Mouse (Mus musculus) heart, adult 8-10 months (tissue): ENCODE measurements at regions not wholly inside any gene's neighbourhood (a gene's known extent, or its start where the extent isn't known, plus 50 kb on each side); places are given as distances from the start of the nearest gene placed in this dataset.
A peak's percentile ranks its signal among the peaks of the same experiment; 100 is the strongest.

Experiments
- DNase-seq: peaks from one replicate; pipeline ENCODE4 v3.0.0; 2022; ENCODE audit warnings: low spot score

GRCm38 (mm10) chr1:122607309-122607708 lies 1039.5 kb upstream of the Ddx18 start:
- DNase-seq: no peak

GRCm38 (mm10) chr1:122575954-122576353 lies 1008.2 kb upstream of the Ddx18 start:
- DNase-seq: no peak

GRCm38 (mm10) chr1:122551596-122551995 lies 983.8 kb upstream of the Ddx18 start:
- DNase-seq: no peak

- DNase-seq: no peak
These were observed 941.8 kb upstream of the Ddx18 start for GRCm38 (mm10) chr1:122509580-122509979.

GRCm38 (mm10) chr1:122501707-122502106 lies 933.9 kb upstream of the Ddx18 start:
- DNase-seq: no peak

- DNase-seq: no peak
These were observed 910.2 kb upstream of the Ddx18 start for GRCm38 (mm10) chr1:122478003-122478402.

- no peak for DNase-seq
These were observed 896.1 kb upstream of the Ddx18 start for GRCm38 (mm10) chr1:122463931-122464330.

- DNase-seq: no peak
These were observed 891.3 kb upstream of the Ddx18 start for GRCm38 (mm10) chr1:122459056-122459455.

- DNase-seq: no peak
These were observed 887.1 kb upstream of the Ddx18 start for GRCm38 (mm10) chr1:122454881-122455280.

- no peak for DNase-seq
These were observed 885.8 kb upstream of the Ddx18 start for GRCm38 (mm10) chr1:122453617-122454016.

- no peak for DNase-seq
These were observed 871.6 kb upstream of the Ddx18 start for GRCm38 (mm10) chr1:122439358-122439757.

- no peak for DNase-seq
These were observed 855.7 kb upstream of the Ddx18 start for GRCm38 (mm10) chr1:122423503-122423902.

- no peak for DNase-seq
These were observed 828.6 kb upstream of the Ddx18 start for GRCm38 (mm10) chr1:122396342-122396741.

- no peak for DNase-seq
These were observed 826.0 kb upstream of the Ddx18 start for GRCm38 (mm10) chr1:122393660-122394355.

- peak; percentile 92 for DNase-seq
These were observed 789.2 kb upstream of the Ddx18 start for GRCm38 (mm10) chr1:122357015-122357414.

GRCm38 (mm10) chr1:122351530-122351929 lies 783.7 kb upstream of the Ddx18 start:
- no peak for DNase-seq

GRCm38 (mm10) chr1:122333267-122333666 lies 765.5 kb upstream of the Ddx18 start:
- no peak for DNase-seq

- no peak for DNase-seq
These were observed 760.5 kb upstream of the Ddx18 start for GRCm38 (mm10) chr1:122328276-122328675.
